Mouse (Mus musculus) ES-Bruce4 (cell line): ENCODE measurements around the gene Gzma.
A peak's percentile ranks its signal among the peaks of the same experiment; 100 is the strongest.

Experiments used
- CTCF ChIP-seq: IDR thresholded peaks from one replicate; pipeline ENCODE4 v1.8.1; 2011; ENCODE audit warnings: low read depth, low read length
- EP300 ChIP-seq: IDR thresholded peaks from 2 replicates; pipeline ENCODE4 v1.6.1; 2011; ENCODE audit warnings: low read depth, low read length; ENCODE audit not compliant: insufficient read depth
- POLR2A ChIP-seq: IDR thresholded peaks from one replicate; pipeline ENCODE4 v1.8.1; 2011; ENCODE audit warnings: low read length; ENCODE audit not compliant: insufficient read depth

- TF ChIP-seq POLR2A (no peak), CTCF (no peak), EP300 (0 out of 2 replicates have a peak, but pooled peaks have one; percentile 37)
Observed at GRCm38 (mm10) chr13:113046211-113046883, 54.4 kb downstream of the Gzma start, which contains the start of gene Gpx8.
